Mouse (Mus musculus): ENCODE results near the gene Gm20517. TPM values are rescaled to one million over a fixed set of nuclear protein-coding genes. Genes with fewer than 3 reads are reported as not detected.
A peak's percentile ranks its signal among the peaks of the same experiment; 100 is the strongest.

The Gm20517 gene
- polyA plus RNA-seq, 1 experiment = 2.9 TPM

GRCm38 (mm10) chr17:47574830-47575229 lies 36.6 kb upstream of the Gm20517 start:
- Histone ChIP-seq H3K4me3 (ENCODE audit: insufficient read depth, low read length) (no peak overlapping the region), H3K27ac (ENCODE audit: insufficient read depth, low read length) (no peak overlapping the region), H3K4me1 (ENCODE audit: control insufficient read depth, insufficient read depth, low read length) (no peaks in the 10 kb centered on the region)
- no peak for TF ChIP-seq POLR2A (IDR thresholded peaks at IDR 0.05; ENCODE audit: extremely low read depth, insufficient read depth, low read length)
- no peak for TF ChIP-seq CTCF (IDR thresholded peaks at IDR 0.05; ENCODE audit: extremely low read depth, insufficient read depth, low read length)

GRCm38 (mm10) chr17:47578655-47579054 lies 32.7 kb upstream of the Gm20517 start:
- Histone ChIP-seq H3K27ac (ENCODE audit: insufficient read depth, low read length) (no peak overlapping the region), H3K4me1 (ENCODE audit: control insufficient read depth, insufficient read depth, low read length) (no peaks in the 10 kb centered on the region), H3K4me3 (ENCODE audit: insufficient read depth, low read length) (no peak overlapping the region)
- TF ChIP-seq CTCF (IDR thresholded peaks at IDR 0.05; ENCODE audit: extremely low read depth, insufficient read depth, low read length) (no peak), POLR2A (IDR thresholded peaks at IDR 0.05; ENCODE audit: extremely low read depth, insufficient read depth, low read length) (no peak)

GRCm38 (mm10) chr17:47580962-47581361 lies 30.4 kb upstream of the Gm20517 start:
- TF ChIP-seq POLR2A (IDR thresholded peaks at IDR 0.05; ENCODE audit: extremely low read depth, insufficient read depth, low read length) (no peak), CTCF (IDR thresholded peaks at IDR 0.05; ENCODE audit: extremely low read depth, insufficient read depth, low read length) (no peak)
- H3K27ac ChIP-seq (ENCODE audit: insufficient read depth, low read length) = no peak overlapping the region
- H3K4me1 ChIP-seq (ENCODE audit: control insufficient read depth, insufficient read depth, low read length) = no peaks in the 10 kb centered on the region
- H3K4me3 ChIP-seq (ENCODE audit: insufficient read depth, low read length) = no peak overlapping the region

GRCm38 (mm10) chr17:47588517-47588916 lies 22.9 kb upstream of the Gm20517 start:
- Histone ChIP-seq H3K4me1 (ENCODE audit: control insufficient read depth, insufficient read depth, low read length) (no peaks in the 10 kb centered on the region), H3K27ac (ENCODE audit: insufficient read depth, low read length) (no peak overlapping the region), H3K4me3 (ENCODE audit: insufficient read depth, low read length) (no peak overlapping the region)
- TF ChIP-seq CTCF (IDR thresholded peaks at IDR 0.05; ENCODE audit: extremely low read depth, insufficient read depth, low read length) (no peak), POLR2A (IDR thresholded peaks at IDR 0.05; ENCODE audit: extremely low read depth, insufficient read depth, low read length) (no peak)

GRCm38 (mm10) chr17:47591073-47591472 lies 20.3 kb upstream of the Gm20517 start:
- no peak overlapping the region for H3K4me3 ChIP-seq (ENCODE audit: insufficient read depth, low read length)
- TF ChIP-seq CTCF (IDR thresholded peaks at IDR 0.05; ENCODE audit: extremely low read depth, insufficient read depth, low read length) (no peak), POLR2A (IDR thresholded peaks at IDR 0.05; ENCODE audit: extremely low read depth, insufficient read depth, low read length) (no peak)
- H3K4me1 ChIP-seq (ENCODE audit: control insufficient read depth, insufficient read depth, low read length) = 0 out of 2 replicates have a peak, but pooled peaks cover 2% of the 10 kb centered on the region
- H3K27ac ChIP-seq (ENCODE audit: insufficient read depth, low read length) = no peak overlapping the region

GRCm38 (mm10) chr17:47593215-47593853 lies 18.1 kb upstream of the Gm20517 start:
- Histone ChIP-seq H3K4me1 (ENCODE audit: control insufficient read depth, insufficient read depth, low read length) (0 out of 2 replicates have a peak, but pooled peaks cover 2% of the 10 kb centered on the region), H3K27ac (ENCODE audit: insufficient read depth, low read length) (0 out of 2 replicates have a peak overlapping the region, but pooled peaks have one; percentile 73)
- TF ChIP-seq CTCF (IDR thresholded peaks at IDR 0.05; ENCODE audit: extremely low read depth, insufficient read depth, low read length) = no peak
- TF ChIP-seq POLR2A (IDR thresholded peaks at IDR 0.05; ENCODE audit: extremely low read depth, insufficient read depth, low read length) = peak; percentile 16; the same call in 1 of the 2 replicates

GRCm38 (mm10) chr17:47593854-47594182 lies 17.6 kb upstream of the Gm20517 start:
- Histone ChIP-seq H3K27ac (ENCODE audit: insufficient read depth, low read length) (no peak overlapping the region), H3K4me3 (ENCODE audit: insufficient read depth, low read length) (peak overlapping the region; percentile 87), H3K4me1 (ENCODE audit: control insufficient read depth, insufficient read depth, low read length) (0 out of 2 replicates have a peak, but pooled peaks cover 2% of the 10 kb centered on the region)
- TF ChIP-seq POLR2A (IDR thresholded peaks at IDR 0.05; ENCODE audit: extremely low read depth, insufficient read depth, low read length) (no peak), CTCF (IDR thresholded peaks at IDR 0.05; ENCODE audit: extremely low read depth, insufficient read depth, low read length) (no peak)

More at GRCm38 (mm10) chr17:47593215-47593853, 18.1 kb upstream of the Gm20517 start:
- H3K4me3 ChIP-seq (ENCODE audit: insufficient read depth, low read length) = peak overlapping the region; percentile 87

GRCm38 (mm10) chr17:47594183-47594968 lies 17.0 kb upstream of the Gm20517 start:
- Histone ChIP-seq H3K27ac (ENCODE audit: insufficient read depth, low read length) (no peak overlapping the region), H3K4me3 (ENCODE audit: insufficient read depth, low read length) (peak overlapping the region; percentile 87), H3K4me1 (ENCODE audit: control insufficient read depth, insufficient read depth, low read length) (0 out of 2 replicates have a peak, but pooled peaks cover 2% of the 10 kb centered on the region)
- no peak for TF ChIP-seq CTCF (IDR thresholded peaks at IDR 0.05; ENCODE audit: extremely low read depth, insufficient read depth, low read length)
- TF ChIP-seq POLR2A (IDR thresholded peaks at IDR 0.05; ENCODE audit: extremely low read depth, insufficient read depth, low read length) = no peak

GRCm38 (mm10) chr17:47594969-47595247 lies 16.5 kb upstream of the Gm20517 start:
- no peak for TF ChIP-seq CTCF (IDR thresholded peaks at IDR 0.05; ENCODE audit: extremely low read depth, insufficient read depth, low read length)
- TF ChIP-seq POLR2A (IDR thresholded peaks at IDR 0.05; ENCODE audit: extremely low read depth, insufficient read depth, low read length) = no peak
- H3K27ac ChIP-seq (ENCODE audit: insufficient read depth, low read length) = no peak overlapping the region
- peak overlapping the region; percentile 87; the same call in 1 of the 2 replicates for H3K4me3 ChIP-seq (ENCODE audit: insufficient read depth, low read length)
- 0 out of 2 replicates have a peak, but pooled peaks cover 2% of the 10 kb centered on the region for H3K4me1 ChIP-seq (ENCODE audit: control insufficient read depth, insufficient read depth, low read length)

All from cortical plate, adult 2 months (tissue).